Mouse (Mus musculus) neural tube, embryonic 15.5 days (tissue): ENCODE measurements around the gene Phospho1. TPM values are rescaled to one million over a fixed set of nuclear protein-coding genes. Genes with fewer than 3 reads are reported as not detected.

Experiments
- ATAC-seq: fragments of 200-750 bp; cut with Nextera tagmentation; 2 replicates; pipeline ENCODE4 v1.8.0; 2017; ENCODE audit warnings: mild to moderate bottlenecking, moderate TSS enrichment, moderate library complexity; ENCODE audit not compliant: low FRiP score
- H3K27ac ChIP-seq: fragments of 300-500 bp; sonication (generic); replicated peaks from 2 replicates; pipeline ENCODE4 v1.5.1; 2015; ENCODE audit warnings: mild to moderate bottlenecking, inconsistent platforms
- H3K27me3 ChIP-seq: fragments of 300-500 bp; sonication (generic); replicated peaks from 2 replicates; pipeline ENCODE4 v1.6.1; 2015; ENCODE audit warnings: inconsistent platforms
- H3K36me3 ChIP-seq: fragments of 300-500 bp; sonication (generic); 2 replicates; pipeline ENCODE4 v1.6.1; 2015; ENCODE audit warnings: inconsistent platforms
- H3K4me1 ChIP-seq: fragments of 300-500 bp; sonication (generic); 2 replicates; pipeline ENCODE4 v1.6.1; 2015; ENCODE audit warnings: inconsistent platforms
- H3K4me2 ChIP-seq: fragments of 300-500 bp; sonication (generic); 2 replicates; pipeline ENCODE4 v1.6.1; 2015; ENCODE audit warnings: inconsistent platforms, mild to moderate bottlenecking, moderate library complexity
- H3K4me3 ChIP-seq: fragments of 300-500 bp; sonication (generic); replicated peaks from 2 replicates; pipeline ENCODE4 v1.5.1; 2015; ENCODE audit warnings: mild to moderate bottlenecking, inconsistent platforms
- H3K9ac ChIP-seq: fragments of 300-500 bp; sonication (generic); replicated peaks from 2 replicates; pipeline ENCODE4 v1.6.1; 2015; ENCODE audit warnings: mild to moderate bottlenecking, inconsistent platforms
- H3K9me3 ChIP-seq: fragments of 300-500 bp; sonication (generic); replicated peaks from 2 replicates; pipeline ENCODE4 v1.6.1; 2016; ENCODE audit warnings: inconsistent platforms
- WGBS: fragments of 180-500 bp; shearing (Covaris S2); methylation state at CpG from one replicate; pipeline ENCODE4 v1.1.7; 2015; ENCODE audit warnings: mixed read lengths; 5-methylcytosine and 5-hydroxymethylcytosine counted together
- polyA plus RNA-seq: library from polyadenylated mRNA; unstranded; fragments of >200 nt; fragmentation: Nextera tagmentation; extraction: Ambion mirVana; gene quantifications from 2 replicates; pipeline ENCODE4 v1.2.1, GENCODE M21; 2015

Phospho1 gene
- polyA plus RNA-seq, 1 experiment from 2014 or later: 0.64 TPM

DNA sequence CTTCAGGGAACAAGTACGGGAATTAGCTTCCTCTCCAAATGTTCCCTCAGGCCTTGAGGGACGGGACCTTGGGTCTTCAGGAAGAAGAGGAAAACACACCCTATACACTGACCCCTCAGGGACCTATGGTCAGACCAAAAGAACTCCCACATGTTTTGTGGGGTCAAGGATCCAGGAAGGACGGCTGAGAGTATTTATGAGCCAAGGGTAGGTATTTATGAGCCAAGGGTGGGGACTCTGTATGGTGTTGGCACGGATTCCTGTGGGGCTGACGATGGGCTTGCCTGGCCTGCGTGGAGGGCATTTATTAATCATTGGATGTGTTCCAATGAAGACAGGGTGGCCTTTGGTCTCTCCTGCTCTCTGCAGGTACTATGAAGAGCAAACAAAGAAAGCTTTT, 12.1 kb downstream of the Phospho1 start:
- H3K9ac ChIP-seq: no peak overlapping the region
- H3K27me3 ChIP-seq: peaks cover 70% of the 10 kb centered on the region
- no peaks in the 10 kb centered on the region for H3K36me3 ChIP-seq
- no peaks in the 10 kb centered on the region for H3K9me3 ChIP-seq
- peaks cover 29% of the 10 kb centered on the region for H3K4me1 ChIP-seq
- no peak for ATAC-seq
- no peak overlapping the region for H3K27ac ChIP-seq
- 45% methylated on average over 6 of the region's 6 CpGs for WGBS
- no peak overlapping the region for H3K4me3 ChIP-seq
- no peak overlapping the region for H3K4me2 ChIP-seq

- 69% methylated on average over 10 of the region's 10 CpGs for WGBS
- no peak for ATAC-seq
Observed at GRCm38 (mm10) chr11:95837059-95837458, 12.8 kb downstream of the Phospho1 start, which contains the start of gene Gngt2. Gene Gngt2 (plus strand): TSS chr11:95837216.

GRCm38 (mm10) chr11:95838598-95838997, 14.3 kb downstream of the Phospho1 start:
- peaks cover 55% of the 10 kb centered on the region for H3K27me3 ChIP-seq
- peaks cover 19% of the 10 kb centered on the region for H3K4me1 ChIP-seq
- ATAC-seq: no peak
- no peaks in the 10 kb centered on the region for H3K36me3 ChIP-seq
- H3K4me2 ChIP-seq: no peak overlapping the region
- H3K4me3 ChIP-seq: no peak overlapping the region
- H3K9me3 ChIP-seq: no peaks in the 10 kb centered on the region
- H3K9ac ChIP-seq: no peak overlapping the region
- no peak overlapping the region for H3K27ac ChIP-seq
- 82% methylated on average over 4 of the region's 4 CpGs for WGBS

More at GRCm38 (mm10) chr11:95837059-95837458, 12.8 kb downstream of the Phospho1 start, which contains the start of gene Gngt2:
- no peak within 1 kb of the TSS for H3K9ac ChIP-seq
- no peak within 1 kb of the TSS for H3K27ac ChIP-seq
- no peak within 1 kb of the TSS for H3K4me3 ChIP-seq
- H3K27me3 ChIP-seq: peaks cover 70% of the 10 kb centered on the region
- no peaks in the 10 kb centered on the region for H3K9me3 ChIP-seq
- no peak within 1 kb of the TSS for H3K4me2 ChIP-seq
- H3K36me3 ChIP-seq: no peaks in the 10 kb centered on the region
- H3K4me1 ChIP-seq: peaks cover 27% of the 10 kb centered on the region

DNA sequence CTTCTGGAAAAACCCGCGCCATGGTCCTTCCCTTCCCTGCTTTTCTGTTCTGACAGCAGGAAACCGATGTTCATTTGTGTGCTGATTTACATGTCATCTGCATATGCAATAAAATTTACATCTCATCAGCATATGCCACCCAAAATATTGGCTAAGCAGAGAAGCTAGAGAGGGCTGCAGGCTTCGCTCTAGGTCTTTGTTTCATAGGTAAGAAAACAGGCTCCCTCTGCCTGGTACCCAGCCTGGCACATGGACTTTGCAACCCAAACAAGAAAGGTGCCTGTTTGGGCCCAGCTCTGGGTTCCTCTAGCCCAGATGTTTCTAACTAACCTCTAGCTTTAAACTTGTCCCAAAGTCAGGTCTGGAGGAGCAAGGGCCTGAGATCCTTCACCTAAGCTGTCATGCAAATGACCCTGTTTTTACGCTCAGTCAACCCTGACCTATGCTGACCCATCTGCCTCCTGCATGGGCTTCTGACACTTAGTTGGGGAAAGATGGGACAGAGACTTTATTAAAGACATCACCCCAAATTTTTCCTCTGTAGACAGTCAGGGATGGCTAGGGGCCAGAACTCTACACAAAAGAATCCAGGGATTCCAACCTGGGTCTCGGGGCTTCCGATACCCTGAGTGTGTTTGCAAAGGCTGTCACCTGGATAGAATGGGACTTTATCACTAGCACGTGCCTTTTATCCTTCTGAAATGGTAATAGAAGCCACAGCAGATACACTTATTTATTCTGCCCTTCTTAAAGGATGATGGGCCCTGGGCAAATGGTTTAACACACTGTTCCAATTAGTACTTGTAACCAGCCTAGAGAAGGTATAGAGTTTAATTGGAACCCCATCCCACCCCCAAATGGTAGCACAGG, 14.9 kb downstream of the Phospho1 start:
- H3K27ac ChIP-seq: no peak overlapping the region
- peaks cover 50% of the 10 kb centered on the region for H3K27me3 ChIP-seq
- H3K9ac ChIP-seq: no peak overlapping the region
- H3K9me3 ChIP-seq: no peaks in the 10 kb centered on the region
- WGBS: 68% methylated on average over 8 of the region's 8 CpGs
- no peaks in the 10 kb centered on the region for H3K36me3 ChIP-seq
- H3K4me3 ChIP-seq: no peak overlapping the region
- no peak overlapping the region for H3K4me2 ChIP-seq
- peaks cover 12% of the 10 kb centered on the region for H3K4me1 ChIP-seq
- no peak for ATAC-seq

DNA sequence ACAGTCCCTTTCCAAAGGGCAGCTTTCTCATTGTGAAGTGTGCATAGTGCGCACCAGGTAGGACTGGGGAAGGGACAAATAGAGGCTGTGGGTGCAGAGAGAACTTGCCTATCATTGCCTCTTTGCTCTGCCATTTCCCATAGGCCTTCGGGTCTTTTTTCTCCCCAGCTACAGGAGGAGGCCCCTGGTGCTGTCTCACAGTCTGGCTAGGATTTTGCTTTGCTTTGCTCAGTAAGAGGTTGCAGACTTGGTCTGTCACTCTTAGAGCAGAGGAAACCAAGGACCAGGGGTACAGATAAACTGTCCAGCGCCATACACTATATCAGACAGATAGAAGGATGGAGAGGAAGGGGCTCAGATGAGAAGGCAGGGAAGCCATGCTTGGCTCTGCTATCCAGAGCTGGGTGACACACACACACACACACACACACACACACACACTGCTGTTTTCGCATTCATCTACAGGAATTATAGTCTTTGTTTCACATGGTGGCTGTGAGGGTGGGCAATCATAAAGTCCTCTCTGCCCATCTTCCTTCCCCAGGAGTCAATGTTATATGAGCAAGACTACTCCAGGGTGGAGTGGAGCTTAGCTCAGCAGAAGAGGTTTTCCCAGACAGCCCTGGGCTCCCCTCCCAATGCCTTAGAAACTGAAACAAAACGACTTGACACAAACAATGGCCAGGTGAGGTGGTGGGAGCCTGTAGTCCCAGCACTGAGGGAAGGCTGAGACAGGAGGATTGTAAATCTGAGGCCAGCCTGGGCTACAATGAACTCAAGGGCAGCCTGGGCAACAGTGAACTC, 16.6 kb downstream of the Phospho1 start:
- no peak overlapping the region for H3K27ac ChIP-seq
- 80% methylated on average over 5 of the region's 5 CpGs for WGBS
- H3K4me3 ChIP-seq: 0 out of 2 replicates have a peak overlapping the region, but pooled peaks have one; percentile 10
- no peak for ATAC-seq
- no peaks in the 10 kb centered on the region for H3K9me3 ChIP-seq
- no peak overlapping the region for H3K9ac ChIP-seq
- H3K27me3 ChIP-seq: peaks cover 36% of the 10 kb centered on the region
- H3K36me3 ChIP-seq: no peaks in the 10 kb centered on the region
- H3K4me1 ChIP-seq: peaks cover 10% of the 10 kb centered on the region
- no peak overlapping the region for H3K4me2 ChIP-seq

DNA sequence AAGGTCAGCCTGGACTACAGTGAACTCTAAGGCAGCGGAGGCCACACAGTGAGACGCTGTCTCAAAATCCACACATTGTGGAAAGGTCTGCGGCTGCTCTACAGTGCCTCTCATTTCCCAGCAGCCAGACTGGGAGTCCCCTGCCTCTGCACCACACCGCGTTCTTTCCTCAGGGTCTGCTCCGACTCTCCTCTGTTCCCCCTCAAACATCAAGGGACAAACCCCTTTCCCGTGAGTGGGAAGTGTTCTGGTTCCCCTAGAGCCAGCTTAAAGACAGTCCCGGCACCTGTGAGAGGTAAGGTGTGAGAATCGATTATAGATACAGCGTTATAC, 17.2 kb downstream of the Phospho1 start:
- peaks cover 30% of the 10 kb centered on the region for H3K27me3 ChIP-seq
- H3K4me1 ChIP-seq: peaks cover 5% of the 10 kb centered on the region
- no peaks in the 10 kb centered on the region for H3K9me3 ChIP-seq
- no peak overlapping the region for H3K4me2 ChIP-seq
- no peak for ATAC-seq
- 59% methylated on average over 10 of the region's 10 CpGs for WGBS
- H3K9ac ChIP-seq: no peak overlapping the region
- H3K36me3 ChIP-seq: no peaks in the 10 kb centered on the region
- no peak overlapping the region for H3K27ac ChIP-seq
- H3K4me3 ChIP-seq: peak overlapping the region; percentile 10; the same call in 1 of the 2 replicates

GRCm38 (mm10) chr11:95842074-95842681, 17.9 kb downstream of the Phospho1 start, which contains the start of gene Abi3:
Gene Abi3 (minus strand): TSS chr11:95842476.
- no peak within 1 kb of the TSS for H3K27ac ChIP-seq
- ATAC-seq: no peak

DNA sequence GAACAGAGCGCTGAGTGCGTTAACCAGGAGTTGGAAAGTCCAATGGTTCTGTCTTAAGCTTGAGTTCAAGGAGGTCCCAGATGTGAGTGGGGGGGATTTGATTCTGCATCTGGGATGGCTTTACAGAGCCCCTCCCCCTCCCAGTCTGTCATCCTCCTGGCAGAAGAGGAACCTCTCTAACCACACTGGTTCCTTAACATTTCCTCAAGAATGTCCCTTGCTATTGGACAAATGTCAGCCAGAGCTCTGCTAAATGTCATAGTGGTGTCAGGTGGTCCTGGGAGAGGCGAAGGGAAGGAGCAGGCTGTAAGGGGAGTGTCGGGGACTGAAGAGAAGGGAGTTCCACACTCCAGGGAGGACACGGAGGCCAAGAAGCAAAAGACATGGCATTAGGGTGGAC, 18.7 kb downstream of the Phospho1 start:
- no peak overlapping the region for H3K4me2 ChIP-seq
- no peak overlapping the region for H3K4me3 ChIP-seq
- H3K27ac ChIP-seq: no peak overlapping the region
- no peak overlapping the region for H3K9ac ChIP-seq
- H3K9me3 ChIP-seq: no peaks in the 10 kb centered on the region
- H3K4me1 ChIP-seq: no peaks in the 10 kb centered on the region; the same call in 1 of the 2 replicates
- WGBS: 72% methylated on average over 5 of the region's 5 CpGs
- H3K36me3 ChIP-seq: no peaks in the 10 kb centered on the region
- peaks cover 19% of the 10 kb centered on the region for H3K27me3 ChIP-seq
- ATAC-seq: no peak

More at GRCm38 (mm10) chr11:95842074-95842681, 17.9 kb downstream of the Phospho1 start, which contains the start of gene Abi3:
- Histone ChIP-seq H3K4me1 (no peaks in the 10 kb centered on the region; the same call in none of the 2 replicates), H3K9ac (no peak within 1 kb of the TSS), H3K36me3 (no peaks in the 10 kb centered on the region), H3K4me3 (peak within 1 kb of the TSS; percentile 10; the same call in 1 of the 2 replicates), H3K9me3 (no peaks in the 10 kb centered on the region), H3K4me2 (peak within 1 kb of the TSS; percentile 23), H3K27me3 (peaks cover 24% of the 10 kb centered on the region)
- 15% methylated on average over 11 of the region's 11 CpGs for WGBS

GRCm38 (mm10) chr11:95843421-95843950, 19.2 kb downstream of the Phospho1 start:
- H3K4me1 ChIP-seq: no peaks in the 10 kb centered on the region; the same call in 1 of the 2 replicates
- H3K4me2 ChIP-seq: no peak overlapping the region
- peaks cover 19% of the 10 kb centered on the region for H3K27me3 ChIP-seq
- 59% methylated on average over 6 of the region's 6 CpGs for WGBS
- no peak overlapping the region for H3K27ac ChIP-seq
- H3K36me3 ChIP-seq: no peaks in the 10 kb centered on the region
- H3K9ac ChIP-seq: no peak overlapping the region
- no peak for ATAC-seq
- no peak overlapping the region for H3K4me3 ChIP-seq
- no peaks in the 10 kb centered on the region for H3K9me3 ChIP-seq

DNA sequence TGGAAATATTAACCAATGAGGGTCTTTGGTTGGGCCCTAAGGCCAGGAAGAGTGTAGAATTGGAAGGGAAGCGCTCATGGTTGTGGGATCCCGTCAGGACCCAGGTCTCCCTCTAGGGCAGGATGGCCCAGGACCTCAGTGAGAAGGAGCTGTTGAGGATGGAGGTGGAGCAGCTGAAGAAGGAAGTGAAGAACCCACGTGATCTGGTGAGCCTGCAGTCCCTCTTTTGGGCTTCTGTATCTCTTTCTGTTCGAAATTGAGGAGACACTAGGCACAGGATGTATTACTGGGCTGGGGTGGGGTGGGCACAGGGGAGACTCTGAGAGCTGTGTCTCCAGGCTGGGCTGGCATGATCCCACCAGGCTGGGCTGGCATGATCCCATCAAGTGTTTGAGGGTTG, 20.6 kb downstream of the Phospho1 start:
- no peak overlapping the region for H3K9ac ChIP-seq
- H3K27ac ChIP-seq: no peak overlapping the region
- 61% methylated on average over 4 of the region's 4 CpGs for WGBS
- no peaks in the 10 kb centered on the region; the same call in 1 of the 2 replicates for H3K4me1 ChIP-seq
- no peak overlapping the region for H3K4me3 ChIP-seq
- no peaks in the 10 kb centered on the region for H3K36me3 ChIP-seq
- H3K27me3 ChIP-seq: peaks cover 14% of the 10 kb centered on the region
- no peaks in the 10 kb centered on the region for H3K9me3 ChIP-seq
- no peak for ATAC-seq
- H3K4me2 ChIP-seq: no peak overlapping the region

GRCm38 (mm10) chr11:95850898-95851297, 26.6 kb downstream of the Phospho1 start:
- no peak overlapping the region for H3K27ac ChIP-seq
- ATAC-seq: no peak
- H3K9me3 ChIP-seq: no peaks in the 10 kb centered on the region
- no peak overlapping the region for H3K4me3 ChIP-seq
- H3K4me1 ChIP-seq: no peaks in the 10 kb centered on the region
- peaks cover 11% of the 10 kb centered on the region; the same call in 1 of the 2 replicates for H3K27me3 ChIP-seq
- H3K4me2 ChIP-seq: no peak overlapping the region
- no peaks in the 10 kb centered on the region for H3K36me3 ChIP-seq
- no peak overlapping the region for H3K9ac ChIP-seq
- WGBS: 77% methylated on average over 2 of the region's 2 CpGs
